Mouse (Mus musculus): Measurements from ENCODE around the gene Pla2g4f.

The Pla2g4f gene

DNA sequence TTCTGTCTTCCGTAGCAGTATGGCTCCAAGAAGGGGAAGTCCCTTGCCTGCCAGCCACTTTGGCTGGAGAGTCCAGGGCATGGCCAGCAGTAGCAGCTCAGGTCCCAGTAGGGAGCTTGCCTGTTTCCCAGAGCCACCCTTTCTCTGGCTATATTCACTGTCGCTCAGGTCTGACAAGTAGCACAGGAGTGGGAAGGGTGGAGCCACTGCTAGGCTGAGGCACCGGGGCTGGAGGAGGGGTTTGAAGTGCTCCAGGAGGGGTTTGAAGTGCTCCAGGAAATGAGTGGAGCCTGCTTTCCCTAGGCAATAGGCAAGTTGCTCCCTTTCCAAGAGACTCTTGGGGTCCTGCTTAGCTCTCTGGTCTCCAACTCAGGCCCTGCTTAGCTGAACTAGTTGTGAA is at the start of gene Pla2g4f:
Gene Pla2g4f, minus strand, starts transcription at position 190 of the 400 bp plus-strand sequence.
- DNase-seq: peak in 1 of 2 experiments; percentile 7

DNA sequence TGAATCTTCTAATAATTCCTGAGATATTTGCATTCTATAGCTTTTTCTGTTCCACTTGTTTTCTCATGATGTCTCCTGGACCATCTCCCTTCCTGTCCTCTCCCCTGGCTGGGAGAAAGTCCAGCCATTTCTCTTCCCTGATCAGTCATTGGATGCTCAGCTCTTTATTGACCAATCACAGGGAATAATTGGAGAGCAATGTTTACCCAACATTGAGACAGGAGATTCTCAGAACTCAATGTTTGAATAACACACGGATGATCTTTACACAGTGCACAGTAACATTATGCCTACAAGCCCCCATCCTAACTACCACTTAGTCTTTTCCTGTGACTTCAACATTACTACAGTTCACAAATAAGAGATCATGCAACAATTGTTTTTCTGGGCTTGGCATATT is 46.5 kb upstream of the Pla2g4f start:
- no peak for DNase-seq

DNA sequence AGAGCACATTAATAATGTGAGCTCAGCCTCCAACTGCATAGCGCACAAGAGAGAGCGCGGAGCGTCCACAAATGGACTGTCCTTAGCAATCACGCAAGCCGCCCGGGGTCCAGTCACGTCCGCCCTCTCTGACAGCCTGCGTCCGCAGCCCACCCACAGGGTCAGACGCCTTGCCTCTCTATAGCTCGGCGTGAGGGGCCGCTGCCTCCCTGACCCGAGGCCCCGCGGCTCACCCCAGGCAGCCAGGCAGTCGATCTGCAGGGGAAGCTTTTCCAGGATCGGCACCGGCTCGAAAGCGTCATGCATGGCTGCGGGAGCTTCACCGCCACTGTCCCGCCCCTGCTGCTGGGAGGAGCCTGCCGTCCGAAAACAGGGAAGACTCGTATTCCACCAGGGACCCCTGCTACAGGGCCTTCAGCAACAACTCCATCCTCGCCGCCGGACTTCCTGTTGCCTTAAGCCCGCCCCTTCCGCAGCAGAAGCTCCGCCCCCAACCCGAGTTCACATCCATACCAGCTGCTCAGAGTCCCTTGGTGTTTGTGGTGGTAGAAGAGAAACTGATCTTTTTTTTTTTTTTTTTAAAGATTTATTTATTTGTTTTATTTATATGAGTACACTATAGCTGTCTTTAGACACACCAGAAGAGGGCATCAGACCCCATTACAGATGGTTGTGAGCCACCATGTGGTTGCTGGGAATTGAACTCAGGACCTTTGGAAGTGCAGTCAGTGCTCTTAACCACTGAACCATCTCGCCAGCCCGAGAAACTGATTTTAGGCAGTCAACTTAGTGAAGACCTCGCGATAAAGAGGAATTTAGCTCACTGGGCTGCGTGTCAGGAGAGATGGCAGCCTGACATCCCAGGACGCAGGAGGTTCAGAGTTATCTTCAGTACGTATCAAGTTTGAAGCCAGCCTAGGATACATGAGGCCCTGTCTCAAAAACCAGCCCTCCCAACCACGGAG is 39.0 kb upstream of the Pla2g4f start, which contains the start of gene Vps39:
Gene Vps39, minus strand, starts transcription at position 456 of the 965 bp plus-strand sequence.
- peak; percentile 82 to 83 for DNase-seq

DNA sequence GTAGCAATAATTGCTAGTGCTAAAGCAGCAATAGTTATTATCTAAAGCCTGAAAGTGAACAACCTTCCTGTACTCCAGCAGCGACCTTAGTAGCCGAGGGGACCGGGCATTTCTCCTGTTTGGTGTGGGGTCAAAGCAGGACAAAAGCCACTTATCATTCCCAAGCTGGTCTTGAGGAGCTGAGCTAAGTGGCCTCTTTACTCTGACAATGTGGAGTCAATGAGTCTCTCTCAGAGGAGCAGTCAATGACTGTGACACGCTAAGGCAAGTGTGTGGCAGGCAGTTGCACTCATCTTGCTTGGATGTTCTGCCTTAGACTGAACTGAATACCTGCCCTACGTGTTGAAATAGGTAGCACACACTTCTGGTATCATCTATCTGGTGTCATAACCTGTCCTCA is 37.4 kb upstream of the Pla2g4f start:
- no peak for DNase-seq

DNA sequence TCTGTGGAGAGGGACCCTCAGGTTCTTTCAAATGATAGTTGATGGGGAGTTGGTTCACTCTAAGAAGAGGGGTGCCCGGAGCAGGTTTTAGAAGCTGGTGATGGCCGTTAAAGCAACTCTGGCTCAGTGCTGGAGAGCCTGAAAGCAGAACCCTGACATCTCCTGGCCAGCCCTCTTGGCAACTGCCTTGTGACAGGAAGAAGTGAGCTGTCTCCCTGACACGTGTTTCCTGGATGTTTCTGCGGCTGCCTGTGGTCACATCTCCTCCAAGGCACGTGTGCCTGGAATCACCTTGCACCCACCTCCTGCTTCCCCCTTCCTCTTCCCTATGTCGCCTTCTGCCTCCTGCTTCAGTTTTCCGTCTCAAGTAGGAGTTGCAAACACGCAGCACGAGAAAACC is 34.2 kb upstream of the Pla2g4f start:
- no peak for DNase-seq

DNA sequence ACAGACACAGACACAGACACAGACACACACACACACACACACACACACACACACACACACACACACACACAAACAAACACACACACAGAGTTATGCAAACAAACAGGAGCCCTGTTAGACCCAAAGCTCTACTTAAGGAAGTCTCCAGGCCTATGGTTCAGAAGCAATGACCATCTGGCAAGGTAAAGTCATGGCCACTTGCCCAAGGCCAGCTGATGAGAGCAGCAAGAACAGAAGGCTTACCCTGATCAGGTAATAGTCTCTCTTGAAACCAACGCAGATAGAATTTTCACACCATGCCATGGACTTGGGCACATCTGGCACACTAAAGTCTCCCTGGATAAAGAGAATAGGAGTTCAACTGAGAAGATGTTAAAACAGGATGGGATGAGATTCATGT is 27.8 kb upstream of the Pla2g4f start:
- peak; percentile 60 to 61 for DNase-seq

DNA sequence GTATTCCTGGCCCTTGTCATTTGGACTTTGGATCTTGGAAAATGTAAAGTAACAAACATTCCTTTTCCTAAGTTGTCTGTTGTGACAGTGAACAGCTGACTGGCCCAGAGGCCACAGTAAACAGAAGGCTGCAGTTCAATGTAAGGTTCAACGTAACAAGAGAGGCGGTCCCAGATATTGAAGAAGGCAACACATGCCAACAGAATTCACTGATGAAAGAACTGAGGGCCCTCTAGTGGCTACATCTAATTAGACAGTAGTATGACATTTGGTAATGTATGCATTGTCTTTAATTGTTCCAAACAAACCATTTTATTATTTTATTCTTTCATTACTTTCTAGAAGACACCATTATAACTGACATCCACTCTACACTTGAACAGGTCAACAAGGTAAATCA is 23.9 kb upstream of the Pla2g4f start:
- DNase-seq: no peak

DNA sequence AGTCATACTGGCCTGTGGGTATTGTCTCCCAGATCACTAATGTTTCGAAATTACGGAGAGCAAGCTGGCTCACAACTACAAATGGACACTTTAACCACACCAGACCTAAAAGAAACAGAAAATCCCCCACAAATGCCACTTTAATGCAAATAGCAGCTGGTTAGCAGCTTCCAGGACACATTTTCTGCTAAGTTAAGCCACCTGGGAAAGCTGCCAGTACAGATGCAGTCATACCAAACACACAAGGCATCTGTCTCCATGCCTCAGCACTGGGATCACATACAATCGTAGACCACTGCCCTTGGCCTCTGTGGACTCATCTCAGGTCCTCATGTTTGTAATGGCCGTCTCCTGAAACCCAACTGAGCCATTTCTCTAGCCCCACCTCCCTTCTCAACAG is 17.6 kb upstream of the Pla2g4f start:
- DNase-seq: no peak

DNA sequence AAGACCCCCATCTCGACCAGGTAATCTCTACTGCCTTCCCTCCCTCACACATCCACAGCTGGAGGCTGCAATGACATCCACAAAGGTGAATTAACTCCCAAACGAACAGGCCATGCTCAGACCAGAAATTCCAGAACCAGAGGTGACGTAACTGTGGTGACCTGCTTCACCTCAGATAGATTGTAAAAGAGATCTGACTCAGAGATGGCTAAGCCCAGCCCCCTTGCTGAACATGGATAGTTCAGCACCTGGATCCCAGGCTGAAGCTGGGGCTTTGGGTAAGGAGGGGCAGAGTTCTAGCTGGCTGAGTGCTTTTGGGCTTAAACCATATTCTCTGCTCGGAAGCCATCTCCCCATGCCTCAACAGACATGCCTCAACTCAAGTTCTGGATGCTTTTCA is 1.1 kb upstream of the Pla2g4f start:
- no peak for DNase-seq

DNA sequence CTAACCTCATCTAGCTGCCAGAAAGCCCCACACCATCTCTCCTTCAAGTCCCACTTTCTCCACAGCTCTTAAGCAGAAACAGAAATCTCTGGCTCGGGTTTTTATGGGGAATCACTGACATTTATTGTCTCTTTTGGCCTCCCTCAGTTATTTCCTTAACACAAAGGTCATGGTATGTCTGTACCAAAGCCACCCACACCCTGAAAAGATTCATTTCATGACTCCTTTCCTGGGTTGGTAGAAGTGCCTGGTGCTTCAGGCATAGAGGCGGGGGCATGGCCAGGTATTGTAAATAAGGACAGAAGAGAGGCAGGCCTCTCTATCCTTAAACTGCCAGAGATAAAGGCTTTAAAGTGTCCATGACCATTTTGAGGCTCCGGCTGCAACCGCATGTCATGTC is 522 bp upstream of the Pla2g4f start:
- no peak for DNase-seq

DNA sequence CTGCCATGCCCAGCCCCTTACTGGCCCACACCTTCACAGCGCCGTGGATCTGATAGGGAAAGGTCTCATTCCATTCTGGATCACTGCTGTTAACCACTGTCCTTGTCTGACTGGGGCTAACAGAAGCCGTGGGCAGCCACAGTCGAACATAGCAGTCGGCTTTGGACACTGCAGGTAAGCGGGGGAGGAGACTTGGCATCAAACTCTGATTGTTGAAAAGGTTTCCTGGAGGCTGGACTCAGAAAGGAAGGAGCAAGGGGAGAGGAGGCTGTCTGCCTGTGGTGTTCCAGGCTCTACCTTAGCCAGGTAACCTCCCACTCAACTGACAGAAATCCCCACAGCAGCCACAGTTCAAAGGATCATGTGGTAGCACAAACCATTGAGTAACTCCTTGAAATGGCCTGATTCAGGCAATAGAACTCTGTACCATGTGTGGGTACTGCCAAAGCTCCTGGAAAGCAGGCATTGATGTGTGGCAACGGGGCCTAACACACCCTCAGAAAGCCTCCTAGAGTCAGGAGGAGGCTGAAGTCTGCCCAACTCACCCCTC is 1.6 kb downstream of the Pla2g4f start:
- DNase-seq: no peak

DNA sequence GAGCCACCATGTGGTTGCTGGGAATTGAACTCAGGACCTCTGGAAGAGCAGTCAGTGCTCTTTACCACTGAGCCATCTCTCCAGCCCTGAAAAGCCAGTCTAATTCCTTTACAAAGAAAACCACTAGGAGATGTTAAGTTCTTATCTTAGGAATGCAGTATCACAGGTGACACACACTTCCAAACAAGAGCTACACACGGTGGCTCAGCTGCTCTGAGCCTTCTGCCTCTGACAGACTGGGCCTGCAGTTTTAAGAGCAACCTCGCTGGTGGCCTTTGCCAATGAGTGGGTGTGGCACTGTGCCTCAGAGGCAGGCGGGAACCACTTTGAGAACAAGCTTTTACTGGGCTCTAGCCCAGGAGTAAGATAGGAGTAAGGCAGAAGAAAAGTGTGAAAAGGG is 9.9 kb downstream of the Pla2g4f start:
- no peak for DNase-seq

DNA sequence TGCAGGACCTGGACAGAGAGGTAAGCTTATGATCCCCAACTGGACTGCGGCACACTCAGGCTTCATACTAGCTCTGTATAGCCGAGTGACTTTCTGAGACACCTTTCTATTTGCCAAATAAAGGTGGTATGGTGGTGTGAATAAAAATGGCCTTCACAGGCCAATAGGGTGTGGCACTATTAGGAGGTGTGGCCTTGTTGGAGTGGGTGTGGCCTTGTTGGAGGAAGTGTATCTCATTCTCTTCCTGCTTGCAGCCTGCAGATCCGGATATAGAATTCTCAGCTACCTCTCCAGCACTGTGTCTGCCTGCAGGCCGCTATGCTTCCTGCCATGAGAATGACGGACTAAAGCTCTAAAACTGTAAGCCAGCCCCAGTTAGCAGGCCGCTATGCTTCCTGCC is 12.9 kb downstream of the Pla2g4f start:
- no peak for DNase-seq

DNA sequence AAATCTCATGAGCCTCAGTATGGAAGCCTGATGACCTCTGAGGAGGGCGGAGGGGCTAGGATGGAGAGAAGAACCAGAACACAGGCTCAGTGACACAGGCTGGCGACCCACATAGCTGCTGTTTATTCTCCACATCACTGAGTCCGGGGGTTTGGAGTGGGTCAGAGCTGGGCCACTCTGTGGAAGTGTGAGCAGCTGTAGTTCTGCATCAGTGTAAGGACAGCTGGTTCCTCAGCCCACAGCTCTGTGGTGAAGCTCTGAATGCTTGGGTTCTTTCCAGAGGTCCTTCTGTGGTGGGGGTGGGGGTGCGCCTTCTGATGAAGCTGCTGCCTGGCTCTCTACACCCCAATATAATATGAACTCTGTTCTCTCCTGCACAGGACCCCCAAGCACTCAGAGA is 14.1 kb downstream of the Pla2g4f start:
- no peak for DNase-seq

DNA sequence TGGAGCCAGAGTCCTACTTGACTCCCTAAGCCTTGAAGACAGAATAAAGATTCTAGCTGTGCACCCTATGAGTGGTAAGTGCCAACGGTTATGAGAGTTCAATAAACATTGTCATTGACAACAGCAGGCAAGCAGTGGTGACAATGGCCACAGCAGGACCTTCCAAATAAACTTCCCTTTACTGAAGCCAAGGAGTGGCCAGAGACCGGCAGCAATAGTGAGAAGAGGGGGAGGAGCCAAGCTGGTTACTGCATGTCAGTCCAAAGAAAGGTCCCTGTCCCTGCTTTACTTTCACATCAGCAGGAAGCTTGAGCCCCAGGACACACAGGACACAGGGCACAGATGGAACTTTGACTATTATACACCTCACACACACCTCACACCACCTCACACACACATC is 17.8 kb downstream of the Pla2g4f start:
- no peak for DNase-seq

DNA sequence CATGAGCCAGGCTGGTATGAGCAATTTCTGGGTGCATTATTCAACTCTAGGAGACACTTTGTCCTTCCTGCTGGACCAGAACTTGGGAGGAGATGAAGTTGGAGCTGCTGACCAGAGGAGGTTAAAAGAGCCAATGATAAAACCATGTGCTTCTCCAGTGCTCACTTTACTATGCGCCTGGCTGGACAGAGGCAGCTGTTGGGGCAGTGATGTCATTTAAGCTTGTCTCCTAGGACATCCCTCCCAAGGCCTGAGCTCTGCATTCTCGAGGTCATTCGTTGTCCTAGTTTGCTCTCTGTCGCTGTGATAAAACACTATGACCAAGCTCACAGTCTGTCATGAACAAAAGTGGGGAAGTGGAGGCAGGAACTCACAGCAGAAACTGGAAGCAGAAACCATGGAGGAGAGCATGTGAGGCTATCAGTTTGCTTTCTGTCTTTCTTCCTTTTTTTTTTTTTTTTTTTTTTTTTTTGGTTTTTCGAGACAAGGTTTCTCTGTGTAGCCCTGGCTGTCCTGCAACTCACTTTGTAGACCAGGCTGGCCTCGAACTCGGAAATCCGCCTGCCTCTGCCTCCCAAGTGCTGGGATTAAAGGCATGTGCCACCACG is 22.4 kb downstream of the Pla2g4f start:
- no peak for DNase-seq

DNA sequence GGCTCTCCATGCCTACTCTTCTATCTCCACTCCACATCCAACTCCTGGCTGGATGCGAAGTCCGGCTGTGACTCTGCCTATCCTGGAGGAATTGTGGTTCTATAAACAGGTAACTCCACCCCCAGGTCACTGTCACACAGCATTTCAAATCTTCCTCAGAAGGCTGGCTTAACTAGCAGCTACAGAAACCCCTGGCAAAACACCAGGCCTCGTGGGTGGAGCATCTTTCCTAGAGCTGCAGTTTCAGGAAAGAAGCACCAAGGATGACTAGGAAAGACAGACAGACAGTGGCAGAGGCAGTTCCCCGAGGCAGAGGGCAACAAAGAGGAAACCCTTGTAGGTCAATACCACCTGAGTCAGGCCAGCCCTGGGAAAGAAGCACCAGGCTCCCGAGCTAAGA is 25.0 kb downstream of the Pla2g4f start, which contains the start of gene Pla2g4d:
Gene Pla2g4d, minus strand, starts transcription at position 203 of the 400 bp plus-strand sequence.
- DNase-seq: no peak

DNA sequence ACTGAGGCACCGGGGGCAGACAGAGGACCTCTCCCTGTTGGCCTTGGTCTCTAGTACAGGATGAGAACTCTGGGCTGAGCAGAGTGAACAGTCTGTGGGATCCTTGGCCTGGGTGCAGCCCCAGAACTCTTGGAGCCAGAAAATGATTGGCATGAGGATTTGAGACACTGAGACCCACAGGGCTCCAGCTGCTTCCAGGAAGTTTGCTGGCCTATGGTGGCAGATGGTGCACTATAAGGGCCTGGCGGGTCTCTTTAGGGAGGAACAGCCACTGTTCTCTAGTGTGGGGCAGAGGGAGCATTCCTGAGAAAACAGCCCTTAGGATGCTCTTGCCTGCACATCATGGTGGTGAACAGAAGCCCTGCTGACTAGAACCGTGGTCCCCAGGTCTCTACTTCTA is 25.6 kb downstream of the Pla2g4f start:
- no peak for DNase-seq

DNA sequence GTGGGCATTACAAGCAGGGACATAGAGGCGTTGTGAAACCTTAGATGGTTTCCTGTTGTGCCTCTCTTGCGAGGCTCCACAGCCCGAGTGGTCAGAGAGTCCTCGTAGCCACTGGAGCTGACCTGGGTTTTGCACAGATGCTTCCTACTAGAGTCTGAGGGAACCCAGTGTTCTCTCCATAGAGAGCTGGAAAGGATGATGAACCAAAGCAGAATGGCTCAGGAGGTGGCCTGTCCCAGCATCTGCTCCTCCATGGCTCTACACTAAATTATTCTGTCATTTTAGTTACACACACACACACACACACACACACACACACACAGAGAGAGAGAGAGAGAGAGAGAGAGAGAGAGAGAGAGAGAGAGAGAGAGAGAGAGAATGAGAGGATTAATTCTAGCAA is 28.3 kb downstream of the Pla2g4f start:
- peak in 1 of 2 experiments; percentile 20 for DNase-seq

DNA sequence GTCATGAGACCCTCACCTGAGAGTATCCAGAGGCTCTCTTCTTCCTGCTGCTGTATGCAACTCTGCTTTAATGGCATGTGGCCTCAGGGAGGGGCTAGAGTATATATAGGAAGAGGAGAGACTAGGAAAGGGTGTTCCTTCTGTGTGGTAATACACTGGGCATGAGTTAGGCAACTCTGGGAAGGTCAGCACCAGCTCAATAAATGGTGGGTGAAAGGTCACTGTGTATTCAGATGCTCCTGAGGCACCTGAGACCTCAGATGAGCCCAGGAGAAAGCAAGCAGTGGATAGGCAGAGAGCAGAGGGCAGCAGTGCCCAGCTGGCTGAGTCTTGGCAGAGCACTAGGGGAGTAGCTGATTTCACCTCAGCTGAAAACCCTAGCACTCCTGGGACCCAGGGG is 29.3 kb downstream of the Pla2g4f start:
- no peak for DNase-seq

DNA sequence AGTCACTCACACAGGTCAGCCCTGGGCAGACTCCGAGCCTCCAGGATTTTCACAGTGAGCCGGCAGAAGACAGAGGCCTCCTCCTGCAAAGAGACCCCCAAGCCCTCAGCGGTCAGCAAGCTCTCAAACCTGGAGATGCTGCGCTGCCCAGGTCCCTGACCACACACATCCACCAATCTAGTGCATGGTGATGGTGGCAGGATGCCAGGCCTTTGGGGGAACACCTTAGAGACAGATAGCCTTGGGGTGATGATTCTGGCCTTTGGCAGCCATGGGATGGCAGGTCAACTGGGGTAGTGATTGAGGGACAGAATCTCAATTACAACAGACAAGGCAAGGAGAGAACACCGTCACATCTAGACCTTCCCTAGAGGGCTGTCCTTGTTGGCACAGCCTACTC is 29.9 kb downstream of the Pla2g4f start:
- DNase-seq: no peak

DNA sequence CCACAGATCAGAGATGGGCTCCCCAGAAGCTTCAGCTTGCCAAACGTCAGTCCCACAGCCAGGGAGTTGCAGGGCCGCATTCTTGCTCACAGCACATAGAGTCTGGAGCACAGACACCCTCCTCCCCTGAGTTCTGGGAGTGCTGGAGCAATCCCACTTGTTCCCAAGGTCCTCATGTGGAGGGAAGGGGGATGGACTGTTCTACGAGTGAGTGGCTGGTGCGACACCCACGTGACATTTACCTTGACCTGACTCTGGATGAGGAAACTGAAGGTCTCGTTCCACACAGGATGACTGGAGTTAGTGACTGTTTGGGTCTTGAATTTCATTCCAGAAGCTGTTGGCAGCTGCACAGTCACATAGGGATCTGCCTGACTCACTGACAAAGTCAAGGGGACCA is 30.4 kb downstream of the Pla2g4f start:
- no peak for DNase-seq

DNA sequence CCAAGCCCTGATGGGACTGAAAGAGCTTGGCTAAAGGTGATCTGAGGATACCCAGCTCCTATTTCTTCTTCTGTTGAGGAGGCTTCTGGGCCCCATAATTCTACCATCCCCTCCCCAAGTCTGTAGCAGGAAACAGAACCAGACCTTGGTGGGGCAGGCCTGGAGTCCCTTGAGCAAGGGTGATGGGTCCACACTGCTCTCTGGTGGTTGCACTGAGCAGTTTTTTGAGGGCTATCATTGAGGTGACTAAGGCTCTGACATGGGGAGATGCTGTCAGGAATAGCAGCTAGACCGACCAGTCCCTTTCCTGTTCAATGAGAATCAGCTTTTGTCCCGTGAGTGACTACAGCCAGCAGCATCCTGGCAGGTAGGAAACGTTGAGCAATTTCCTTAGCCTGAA is 32.7 kb downstream of the Pla2g4f start:
- no peak for DNase-seq

DNA sequence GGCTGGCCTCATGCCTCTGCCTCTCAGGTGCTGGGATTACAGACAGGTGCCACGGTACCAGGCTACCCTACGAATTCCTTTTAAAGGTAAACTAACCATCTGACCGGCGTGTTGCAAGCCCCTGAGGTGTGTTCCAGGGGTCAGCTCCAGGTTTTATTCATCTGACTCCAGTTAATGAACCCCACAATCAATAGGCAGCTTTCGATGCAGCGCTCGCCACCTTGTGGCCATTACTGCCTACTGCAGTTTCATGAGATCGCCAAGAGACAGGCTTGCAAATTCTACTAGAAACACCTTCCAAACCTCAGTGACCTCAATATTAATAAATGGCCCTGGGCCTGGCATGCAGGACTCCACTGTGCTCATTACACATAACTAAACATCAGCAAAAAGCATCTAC is 34.0 kb downstream of the Pla2g4f start:
- DNase-seq: peak; percentile 71 to 79
